Mouse (Mus musculus): ENCODE data around the gene Guca1b.

DNA sequence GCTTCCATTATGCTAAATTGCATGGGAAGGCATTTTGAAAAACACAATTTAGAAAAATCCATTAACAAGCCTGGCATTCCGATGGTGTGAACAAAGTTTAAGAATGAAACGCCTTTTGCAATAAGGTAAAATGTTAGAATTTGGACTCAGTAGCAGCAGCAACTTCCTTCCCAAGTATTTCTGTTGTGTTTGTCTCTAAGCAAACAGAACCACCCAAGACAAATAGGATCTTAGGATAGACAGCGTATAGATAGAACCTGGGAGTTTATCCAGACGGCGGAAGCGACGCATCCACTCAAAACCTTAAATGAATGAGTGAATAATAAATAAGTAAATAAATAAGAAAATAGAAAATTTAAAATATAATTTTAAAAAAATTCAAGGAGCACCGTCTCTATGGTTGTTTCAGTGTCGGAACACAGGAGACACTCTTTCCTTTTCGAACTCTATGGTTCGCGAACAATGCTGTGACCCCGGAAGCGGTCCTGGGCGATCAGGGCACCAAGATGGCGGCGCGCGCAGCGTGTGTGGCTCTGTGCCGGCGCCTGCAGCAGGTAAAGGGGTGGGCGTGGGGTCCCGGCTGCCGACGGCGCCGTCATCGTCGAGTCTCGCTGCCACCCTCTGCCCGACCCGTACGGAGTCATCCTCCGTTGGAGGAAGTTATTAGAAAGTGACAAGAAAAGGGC lies 16.6 kb upstream of the Guca1b start, which contains the start of gene Mrps10:
- TF ChIP-seq POLR2A (IDR thresholded peaks at IDR 0.05; ENCODE audit: insufficient read length, low read depth) = peak; percentile 76
- no peak for TF ChIP-seq TCF12 (IDR thresholded peaks at IDR 0.05; ENCODE audit: insufficient read depth, poor library complexity, severe bottlenecking)
- TF ChIP-seq MAX (IDR thresholded peaks at IDR 0.05; ENCODE audit: low read depth) = no peak
- TF ChIP-seq MYOD1 (IDR thresholded peaks at IDR 0.05; ENCODE audit: control insufficient read depth in 1 of 3, insufficient read length in 2 of 3, low read depth in 2 of 3) = no peak
- TF ChIP-seq USF1 (IDR thresholded peaks at IDR 0.05; ENCODE audit: low read depth) = no peak
- TF ChIP-seq CEBPB (IDR thresholded peaks at IDR 0.05; ENCODE audit: insufficient read depth, poor library complexity, severe bottlenecking) = no peak
- TF ChIP-seq POLR2AphosphoS2 (IDR thresholded peaks at IDR 0.05; ENCODE audit: insufficient read length, low read depth) = peak; percentile 69
- TF ChIP-seq MYOG (IDR thresholded peaks at IDR 0.05; ENCODE audit: control insufficient read depth in 1 of 3, insufficient read depth in 1 of 3, insufficient read length in 2 of 3, low read depth in 2 of 3) = no peak
- TF ChIP-seq E2F4 (IDR thresholded peaks at IDR 0.05; ENCODE audit: insufficient read depth) = no peak
- TF ChIP-seq REST (IDR thresholded peaks at IDR 0.05; ENCODE audit: insufficient read depth, insufficient read length) = no peak
- TF ChIP-seq TCF3 (IDR thresholded peaks at IDR 0.05; ENCODE audit: insufficient read length, low read depth) = no peak
